Mouse (Mus musculus): ENCODE data around the gene Nup107. TPM values are rescaled to one million over a fixed set of nuclear protein-coding genes. Genes with fewer than 3 reads are reported as not detected.

Nup107 gene
- total and polyA plus RNA-seq, 2 experiments from 2014 or later: 12.5 to 19.0 TPM

GRCm38 (mm10) chr10:117732962-117733592 lies 59.4 kb downstream of the Nup107 start:
- Histone ChIP-seq H3K27ac (no peak overlapping the region), H3K36me3 (ENCODE audit: insufficient read depth, low read length) (peaks cover 13% of the 10 kb centered on the region), H3K4me1 (ENCODE audit: insufficient read depth, low read length) (no peaks in the 10 kb centered on the region), H3K27me3 (ENCODE audit: insufficient read depth, low read length) (no peaks in the 10 kb centered on the region), H3K9ac (replicated peaks; ENCODE audit: low read length) (no peak overlapping the region), H3K9me3 (ENCODE audit: low read length) (no peaks in the 10 kb centered on the region), H3K4me3 (ENCODE audit: low read length) (no peak overlapping the region), H3K4me2 (ENCODE audit: low read depth, low read length) (no peak overlapping the region)
- no peak for TF ChIP-seq CTCF (IDR thresholded peaks at IDR 0.05; ENCODE audit: low read depth)
- ATAC-seq (no peak), DNase-seq (ENCODE audit: low spot score) (no peak)
- WGBS: 89% methylated on average over 14 of the region's 14 CpGs

GRCm38 (mm10) chr10:117732184-117732583 lies 60.3 kb downstream of the Nup107 start:
- Histone ChIP-seq H3K4me3 (ENCODE audit: low read length) (no peak overlapping the region), H3K27me3 (ENCODE audit: insufficient read depth, low read length) (no peaks in the 10 kb centered on the region), H3K9ac (replicated peaks; ENCODE audit: low read length) (no peak overlapping the region), H3K36me3 (ENCODE audit: insufficient read depth, low read length) (peaks cover 9% of the 10 kb centered on the region), H3K4me1 (ENCODE audit: insufficient read depth, low read length) (no peaks in the 10 kb centered on the region), H3K9me3 (ENCODE audit: low read length) (no peaks in the 10 kb centered on the region), H3K4me2 (ENCODE audit: low read depth, low read length) (no peak overlapping the region), H3K27ac (no peak overlapping the region)
- no peak for TF ChIP-seq CTCF (IDR thresholded peaks at IDR 0.05; ENCODE audit: low read depth)
- WGBS: 88% methylated on average over 5 of the region's 5 CpGs
- ATAC-seq (no peak), DNase-seq (ENCODE audit: low spot score) (no peak)

GRCm38 (mm10) chr10:117731244-117732101 lies 61.0 kb downstream of the Nup107 start:
- WGBS: 58% methylated on average over 14 of the region's 15 CpGs
- no peaks in the 10 kb centered on the region for H3K27me3 ChIP-seq (ENCODE audit: insufficient read depth, low read length)
- H3K4me2 ChIP-seq (ENCODE audit: low read depth, low read length): no peak overlapping the region
- H3K9me3 ChIP-seq (ENCODE audit: low read length): no peaks in the 10 kb centered on the region
- ATAC-seq: no peak; the same call in 1 of the 2 replicates
- H3K9ac ChIP-seq (replicated peaks; ENCODE audit: low read length): no peak overlapping the region
- peaks cover 4% of the 10 kb centered on the region for H3K36me3 ChIP-seq (ENCODE audit: insufficient read depth, low read length)
- H3K4me1 ChIP-seq (ENCODE audit: insufficient read depth, low read length): no peaks in the 10 kb centered on the region
- H3K4me3 ChIP-seq (ENCODE audit: low read length): no peak overlapping the region
- peak; percentile 62 for DNase-seq (ENCODE audit: low spot score)
- H3K27ac ChIP-seq: no peak overlapping the region
- peak; percentile 70 for TF ChIP-seq CTCF (IDR thresholded peaks at IDR 0.05; ENCODE audit: low read depth)

- DNase-seq (ENCODE audit: low spot score): no peak
- no peak for TF ChIP-seq CTCF (IDR thresholded peaks at IDR 0.05; ENCODE audit: low read depth)
- no peak overlapping the region for H3K4me2 ChIP-seq (ENCODE audit: low read depth, low read length)
These were observed 61.8 kb downstream of the Nup107 start for GRCm38 (mm10) chr10:117730637-117731203.

GRCm38 (mm10) chr10:117730140-117730539 lies 62.4 kb downstream of the Nup107 start:
- Histone ChIP-seq H3K4me3 (ENCODE audit: low read length) (no peak overlapping the region), H3K4me1 (ENCODE audit: insufficient read depth, low read length) (no peaks in the 10 kb centered on the region), H3K9ac (replicated peaks; ENCODE audit: low read length) (no peak overlapping the region), H3K4me2 (ENCODE audit: low read depth, low read length) (no peak overlapping the region), H3K27me3 (ENCODE audit: insufficient read depth, low read length) (no peaks in the 10 kb centered on the region), H3K36me3 (ENCODE audit: insufficient read depth, low read length) (no peaks in the 10 kb centered on the region), H3K27ac (no peak overlapping the region), H3K9me3 (ENCODE audit: low read length) (no peaks in the 10 kb centered on the region)
- no peak for TF ChIP-seq CTCF (IDR thresholded peaks at IDR 0.05; ENCODE audit: low read depth)
- 96% methylated on average over 7 of the region's 7 CpGs for WGBS
- ATAC-seq: no peak
- no peak for DNase-seq (ENCODE audit: low spot score)

More at GRCm38 (mm10) chr10:117730637-117731203, 61.8 kb downstream of the Nup107 start:
- Histone ChIP-seq H3K9ac (replicated peaks; ENCODE audit: low read length) (no peak overlapping the region), H3K9me3 (ENCODE audit: low read length) (no peaks in the 10 kb centered on the region), H3K27me3 (ENCODE audit: insufficient read depth, low read length) (no peaks in the 10 kb centered on the region), H3K27ac (no peak overlapping the region), H3K36me3 (ENCODE audit: insufficient read depth, low read length) (no peaks in the 10 kb centered on the region), H3K4me3 (ENCODE audit: low read length) (no peak overlapping the region), H3K4me1 (ENCODE audit: insufficient read depth, low read length) (no peaks in the 10 kb centered on the region)
- ATAC-seq: no peak
- 96% methylated on average over 12 of the region's 12 CpGs for WGBS

- H3K36me3 ChIP-seq (ENCODE audit: insufficient read depth, low read length): no peaks in the 10 kb centered on the region
- DNase-seq (ENCODE audit: low spot score) (no peak), ATAC-seq (peak; percentile 43; the same call in 1 of the 2 replicates)
- no peaks in the 10 kb centered on the region for H3K27me3 ChIP-seq (ENCODE audit: insufficient read depth, low read length)
- H3K4me2 ChIP-seq (ENCODE audit: low read depth, low read length): no peak overlapping the region
- TF ChIP-seq CTCF (IDR thresholded peaks at IDR 0.05; ENCODE audit: low read depth): no peak
- H3K9me3 ChIP-seq (ENCODE audit: low read length): no peaks in the 10 kb centered on the region
- no peak overlapping the region for H3K4me3 ChIP-seq (ENCODE audit: low read length)
- H3K27ac ChIP-seq: no peak overlapping the region
- H3K9ac ChIP-seq (replicated peaks; ENCODE audit: low read length): no peak overlapping the region
- 74% methylated on average over 11 of the region's 11 CpGs for WGBS
- H3K4me1 ChIP-seq (ENCODE audit: insufficient read depth, low read length): no peaks in the 10 kb centered on the region
These were observed 63.2 kb downstream of the Nup107 start for GRCm38 (mm10) chr10:117729139-117729814.
